Mouse (Mus musculus) forebrain, embryonic 13.5 days (tissue): ENCODE measurements around the gene Smyd1. TPM values are rescaled to one million over a fixed set of nuclear protein-coding genes. Genes with fewer than 3 reads are reported as not detected.

Experiments
- ATAC-seq: fragments of 200-750 bp; cut with Nextera tagmentation; 2 replicates; pipeline ENCODE4 v1.8.0; 2017
- H3K27ac ChIP-seq: fragments of 300-500 bp; sonication (generic); 2 replicates; pipeline ENCODE4 v1.5.1; 2015; ENCODE audit warnings: inconsistent platforms, mild to moderate bottlenecking, moderate library complexity
- H3K27me3 ChIP-seq: fragments of 300-500 bp; sonication (generic); 2 replicates; pipeline ENCODE4 v1.6.1; 2015; ENCODE audit warnings: mild to moderate bottlenecking, inconsistent platforms
- H3K36me3 ChIP-seq: fragments of 300-500 bp; sonication (generic); 2 replicates; pipeline ENCODE4 v1.6.1; 2015; ENCODE audit warnings: mild to moderate bottlenecking, inconsistent platforms; ENCODE audit not compliant: poor library complexity, severe bottlenecking
- H3K4me1 ChIP-seq: fragments of 300-500 bp; sonication (generic); 2 replicates; pipeline ENCODE4 v1.6.1; 2015; ENCODE audit warnings: inconsistent platforms
- H3K4me2 ChIP-seq: fragments of 300-500 bp; sonication (generic); 2 replicates; pipeline ENCODE4 v1.6.1; 2015; ENCODE audit warnings: inconsistent platforms, mild to moderate bottlenecking, moderate library complexity
- H3K4me3 ChIP-seq: fragments of 300-500 bp; sonication (generic); 2 replicates; pipeline ENCODE4 v1.5.1; 2015; ENCODE audit warnings: mild to moderate bottlenecking, inconsistent platforms
- H3K9ac ChIP-seq: fragments of 300-500 bp; sonication (generic); 2 replicates; pipeline ENCODE4 v1.6.1; 2015; ENCODE audit warnings: mild to moderate bottlenecking, inconsistent platforms
- H3K9me3 ChIP-seq: fragments of 300-500 bp; sonication (generic); replicated peaks from 2 replicates; pipeline ENCODE4 v1.6.1; 2016; ENCODE audit warnings: inconsistent platforms
- WGBS: fragments of 180-500 bp; shearing (Covaris S2); methylation state at CpG from one replicate; pipeline ENCODE4 v1.1.7; 2015; 5-methylcytosine and 5-hydroxymethylcytosine counted together
- polyA plus RNA-seq: library from polyadenylated mRNA; unstranded; fragments of >200 nt; fragmentation: Nextera tagmentation; extraction: Ambion mirVana; gene quantifications from 2 replicates; pipeline ENCODE4 v1.2.1, GENCODE M21; 2015

Gene Smyd1
- polyA plus RNA-seq, 1 experiment from 2014 or later, result 0.05 TPM

- 92% methylated on average over 3 of the region's 3 CpGs for WGBS
- no peak for ATAC-seq
- Histone ChIP-seq H3K27ac (no peak overlapping the region), H3K4me3 (no peak overlapping the region), H3K27me3 (no peaks in the 10 kb centered on the region), H3K9ac (no peak overlapping the region), H3K9me3 (no peaks in the 10 kb centered on the region), H3K4me2 (no peak overlapping the region), H3K4me1 (peaks cover 10% of the 10 kb centered on the region), H3K36me3 (no peaks in the 10 kb centered on the region)
Observed at GRCm38 (mm10) chr6:71224184-71224943, 97.7 kb downstream of the Smyd1 start.

- no peak overlapping the region for H3K4me2 ChIP-seq
- H3K27ac ChIP-seq, result no peak overlapping the region
- no peaks in the 10 kb centered on the region for H3K27me3 ChIP-seq
- H3K4me3 ChIP-seq, result no peak overlapping the region
- H3K9me3 ChIP-seq, result no peaks in the 10 kb centered on the region
- no peaks in the 10 kb centered on the region for H3K4me1 ChIP-seq
- WGBS, result 85% methylated on average over 4 of the region's 4 CpGs
- H3K9ac ChIP-seq, result no peak overlapping the region
- H3K36me3 ChIP-seq, result no peaks in the 10 kb centered on the region
- ATAC-seq, result no peak
Observed at GRCm38 (mm10) chr6:71221501-71221900, 100.5 kb downstream of the Smyd1 start.

DNA sequence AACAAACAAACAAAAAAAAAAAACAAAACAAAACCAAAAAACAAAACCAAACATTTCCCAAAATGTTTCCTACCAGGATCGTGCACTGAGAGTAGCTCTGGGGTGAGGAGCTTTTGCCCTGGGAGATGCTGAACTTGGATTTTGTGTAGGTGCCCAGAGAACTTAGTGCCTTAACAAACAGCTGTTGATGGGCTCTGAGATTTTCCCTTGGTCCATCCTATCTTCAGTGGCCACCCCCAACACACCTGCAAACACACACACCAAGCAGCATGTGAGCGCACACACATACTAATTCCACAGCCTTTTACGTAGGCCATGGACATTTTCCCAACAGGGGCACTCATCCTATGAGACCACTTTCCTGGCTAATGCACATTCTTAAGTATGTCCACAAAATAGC, 109.6 kb downstream of the Smyd1 start:
- 99% methylated on average over 3 of the region's 3 CpGs for WGBS
- no peak overlapping the region for H3K4me2 ChIP-seq
- no peaks in the 10 kb centered on the region for H3K9me3 ChIP-seq
- H3K27me3 ChIP-seq, result no peaks in the 10 kb centered on the region
- ATAC-seq, result no peak
- no peak overlapping the region for H3K9ac ChIP-seq
- no peak overlapping the region for H3K4me3 ChIP-seq
- H3K4me1 ChIP-seq, result no peaks in the 10 kb centered on the region
- H3K27ac ChIP-seq, result no peak overlapping the region
- no peaks in the 10 kb centered on the region for H3K36me3 ChIP-seq

DNA sequence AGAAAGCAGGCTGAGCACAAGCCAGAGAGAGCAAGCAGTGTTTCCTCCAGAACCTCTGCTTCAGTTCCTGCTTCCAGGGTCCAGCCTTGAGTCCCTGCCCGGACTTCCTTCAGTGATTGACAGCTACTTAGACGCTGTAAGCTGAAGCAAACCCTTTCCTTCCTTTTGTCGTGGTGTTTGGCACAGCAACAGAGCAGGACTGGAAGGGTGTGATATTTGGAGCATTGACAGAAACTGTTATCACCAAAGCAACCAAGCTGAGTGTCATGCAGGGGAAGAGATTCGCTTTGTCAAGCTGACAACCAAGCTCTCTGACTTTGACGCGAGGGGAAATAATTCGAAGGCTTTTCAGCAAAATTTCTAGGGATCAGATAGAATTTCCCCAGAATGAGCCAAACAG, 110.1 kb downstream of the Smyd1 start:
- no peak overlapping the region for H3K4me3 ChIP-seq
- 65% methylated on average over 7 of the region's 7 CpGs for WGBS
- no peaks in the 10 kb centered on the region for H3K27me3 ChIP-seq
- H3K9me3 ChIP-seq, result no peaks in the 10 kb centered on the region
- H3K4me2 ChIP-seq, result no peak overlapping the region
- no peak overlapping the region for H3K9ac ChIP-seq
- no peaks in the 10 kb centered on the region for H3K4me1 ChIP-seq
- H3K36me3 ChIP-seq, result no peaks in the 10 kb centered on the region
- ATAC-seq, result no peak
- no peak overlapping the region for H3K27ac ChIP-seq

DNA sequence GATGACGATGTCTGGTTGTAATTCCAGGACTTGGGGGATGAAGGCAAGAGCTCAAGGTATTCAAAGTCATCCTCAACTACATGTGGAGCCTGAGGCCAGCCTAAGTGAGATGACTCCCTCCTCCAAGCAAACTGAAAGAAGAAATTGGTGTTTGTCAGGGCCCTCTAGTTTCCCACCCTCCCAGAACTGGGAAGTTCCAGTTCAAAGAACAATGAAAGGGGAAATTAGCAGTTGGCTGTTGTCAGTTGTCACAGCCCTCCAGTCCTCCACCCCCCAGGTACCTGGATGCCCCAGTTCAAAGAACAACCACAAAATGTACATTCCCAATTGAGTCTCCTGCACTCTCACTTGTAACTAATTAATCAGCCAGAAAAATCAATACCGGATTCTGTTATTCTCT, 113.3 kb downstream of the Smyd1 start:
- Histone ChIP-seq H3K36me3 (no peaks in the 10 kb centered on the region), H3K4me2 (no peak overlapping the region), H3K4me3 (no peak overlapping the region), H3K9ac (no peak overlapping the region), H3K27ac (no peak overlapping the region), H3K27me3 (no peaks in the 10 kb centered on the region), H3K9me3 (no peaks in the 10 kb centered on the region), H3K4me1 (no peaks in the 10 kb centered on the region)
- WGBS, result 82% methylated on average over 2 of the region's 2 CpGs
- no peak for ATAC-seq

- Histone ChIP-seq H3K4me1 (no peaks in the 10 kb centered on the region), H3K9ac (no peak overlapping the region), H3K36me3 (no peaks in the 10 kb centered on the region), H3K4me2 (no peak overlapping the region), H3K27me3 (no peaks in the 10 kb centered on the region), H3K9me3 (no peaks in the 10 kb centered on the region), H3K27ac (no peak overlapping the region), H3K4me3 (no peak overlapping the region)
- 96% methylated on average over 8 of the region's 8 CpGs for WGBS
- no peak for ATAC-seq
Observed at GRCm38 (mm10) chr6:71204166-71204565, 117.9 kb downstream of the Smyd1 start.

DNA sequence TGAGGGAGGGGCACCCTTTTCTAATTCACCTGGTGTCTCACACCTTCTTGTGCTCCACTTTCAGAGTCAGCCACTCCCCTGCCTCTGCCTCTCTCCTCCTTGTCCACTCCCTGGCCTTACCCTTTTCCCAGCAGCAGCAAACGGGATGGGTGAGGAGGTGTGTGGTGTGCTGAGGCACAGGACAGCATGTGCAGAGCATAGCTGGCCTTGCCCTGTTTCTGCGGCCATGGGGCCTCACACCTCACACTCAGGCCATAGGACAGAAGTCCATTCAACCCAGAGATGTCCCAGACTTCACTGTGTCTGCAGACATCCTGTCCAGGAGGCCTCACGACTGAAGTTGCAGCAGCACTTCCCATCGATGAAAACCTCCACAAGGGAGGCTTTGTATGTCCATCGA, 118.4 kb downstream of the Smyd1 start:
- H3K4me3 ChIP-seq, result no peak overlapping the region
- ATAC-seq, result no peak
- no peaks in the 10 kb centered on the region for H3K4me1 ChIP-seq
- no peak overlapping the region for H3K9ac ChIP-seq
- H3K27ac ChIP-seq, result no peak overlapping the region
- H3K36me3 ChIP-seq, result no peaks in the 10 kb centered on the region
- H3K9me3 ChIP-seq, result no peaks in the 10 kb centered on the region
- 87% methylated on average over 5 of the region's 5 CpGs for WGBS
- no peaks in the 10 kb centered on the region for H3K27me3 ChIP-seq
- H3K4me2 ChIP-seq, result no peak overlapping the region

DNA sequence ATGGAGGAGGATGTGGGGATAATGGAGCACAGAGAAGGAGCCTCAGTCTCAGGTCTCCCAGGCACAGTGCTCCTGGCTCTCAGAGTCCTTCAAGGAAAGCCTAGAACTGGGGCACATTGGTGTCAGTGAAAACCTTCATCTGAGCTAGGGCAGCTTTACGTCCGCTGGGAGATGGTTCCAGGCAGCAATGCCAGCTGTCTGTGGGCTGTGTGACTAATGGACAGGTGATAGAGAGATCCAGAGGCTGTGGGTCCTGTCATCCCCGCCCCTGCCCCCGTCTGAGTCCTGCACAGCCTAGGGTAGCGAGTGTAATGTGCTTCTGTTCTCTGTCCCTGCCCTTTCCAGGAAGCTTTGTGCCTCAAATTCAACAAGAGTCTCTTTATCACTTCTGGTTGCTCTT, 120.1 kb downstream of the Smyd1 start:
- Histone ChIP-seq H3K36me3 (no peaks in the 10 kb centered on the region), H3K27me3 (no peaks in the 10 kb centered on the region)
- WGBS, result 65% methylated on average over 5 of the region's 5 CpGs

DNA sequence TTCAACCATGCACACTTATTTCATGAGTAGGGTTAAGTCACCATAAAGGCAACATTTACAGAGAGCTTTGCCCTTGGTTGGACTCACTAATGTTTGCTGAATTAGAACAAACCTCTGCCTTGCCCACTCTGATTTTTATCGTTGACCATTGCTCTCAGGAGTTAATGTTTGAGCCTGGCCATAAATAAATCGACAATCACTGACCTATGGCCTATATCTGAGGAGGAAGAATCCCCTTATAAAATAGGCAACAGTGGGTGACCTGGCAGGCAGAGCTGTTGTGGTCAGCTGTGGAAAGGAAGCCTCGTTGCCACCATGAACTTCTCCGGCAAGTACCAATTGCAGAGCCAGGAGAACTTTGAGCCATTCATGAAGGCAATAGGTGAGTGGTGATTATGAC, 122.4 kb downstream of the Smyd1 start, which contains the start of gene Fabp1:
Gene Fabp1 (plus strand): TSS at position 216 of the 400 bp plus-strand sequence.
- H3K27ac ChIP-seq, result no peak within 1 kb of the TSS
- no peaks in the 10 kb centered on the region for H3K27me3 ChIP-seq
- no peak within 1 kb of the TSS for H3K4me2 ChIP-seq
- no peak within 1 kb of the TSS for H3K4me3 ChIP-seq
- 90% methylated on average over 4 of the region's 4 CpGs for WGBS
- H3K36me3 ChIP-seq, result no peaks in the 10 kb centered on the region
- H3K9me3 ChIP-seq, result no peaks in the 10 kb centered on the region
- H3K9ac ChIP-seq, result no peak within 1 kb of the TSS
- H3K4me1 ChIP-seq, result no peaks in the 10 kb centered on the region
- no peak for ATAC-seq

More for the DNA sequence above, 120.1 kb downstream of the Smyd1 start:
- no peak for ATAC-seq
- Histone ChIP-seq H3K4me2 (no peak overlapping the region), H3K4me1 (no peaks in the 10 kb centered on the region), H3K4me3 (no peak overlapping the region), H3K27ac (no peak overlapping the region), H3K9ac (no peak overlapping the region), H3K9me3 (no peaks in the 10 kb centered on the region)

GRCm38 (mm10) chr6:71197636-71198535, 124.1 kb downstream of the Smyd1 start:
- Histone ChIP-seq H3K27me3 (no peaks in the 10 kb centered on the region), H3K4me2 (no peak overlapping the region), H3K9ac (no peak overlapping the region), H3K36me3 (no peaks in the 10 kb centered on the region), H3K4me3 (no peak overlapping the region), H3K27ac (no peak overlapping the region), H3K9me3 (no peaks in the 10 kb centered on the region), H3K4me1 (no peaks in the 10 kb centered on the region)
- ATAC-seq, result no peak
- 89% methylated on average over 13 of the region's 13 CpGs for WGBS

DNA sequence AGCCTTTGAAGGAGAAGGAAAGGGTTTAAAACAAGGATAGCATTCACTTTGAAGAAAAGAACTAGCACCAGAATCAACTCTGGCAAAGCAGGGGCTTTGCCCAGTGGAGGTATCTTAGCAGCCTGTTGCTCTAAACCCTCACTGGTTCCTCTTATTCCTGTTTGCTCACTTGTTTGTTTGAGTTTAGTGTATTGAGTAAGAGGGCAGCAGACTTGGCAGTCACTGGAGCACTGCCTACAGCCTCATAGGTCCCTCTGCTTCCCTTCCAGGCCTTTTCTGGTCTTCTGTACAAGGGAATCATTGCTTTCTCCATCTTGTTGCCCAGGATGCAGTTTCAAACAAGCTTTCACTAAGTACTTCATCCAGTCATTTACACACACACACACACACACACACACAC, 125.9 kb downstream of the Smyd1 start:
- ATAC-seq, result no peak

DNA sequence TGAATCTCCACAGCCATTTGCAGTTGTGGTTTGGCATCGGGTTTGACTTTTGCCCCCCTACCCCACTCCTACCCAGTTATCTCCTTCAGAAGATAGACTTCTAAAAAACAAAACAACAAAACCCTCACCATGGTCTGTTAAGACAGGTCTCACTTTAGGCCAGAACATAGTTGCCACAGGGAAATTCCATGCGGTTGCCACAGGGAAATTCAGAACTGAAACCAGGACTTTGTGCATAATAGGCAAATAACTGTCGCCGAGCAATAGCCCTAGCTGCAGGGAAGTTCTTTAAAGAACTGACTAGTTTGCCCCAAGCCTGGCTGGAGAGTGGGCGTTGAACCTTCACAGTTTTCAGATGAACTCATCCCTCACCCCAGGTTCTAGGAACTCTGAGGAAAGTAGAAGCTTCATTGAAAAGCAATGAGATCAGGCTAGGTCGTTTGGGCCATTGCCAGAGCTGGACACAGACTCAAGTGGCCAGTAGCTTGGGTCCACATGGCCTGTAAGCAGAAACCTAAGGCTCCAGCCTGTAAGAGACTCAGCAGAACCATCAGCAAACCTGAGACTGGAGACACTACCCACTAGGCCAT, 128.8 kb downstream of the Smyd1 start:
- no peak overlapping the region for H3K4me3 ChIP-seq
- 83% methylated on average over 6 of the region's 6 CpGs for WGBS
- no peaks in the 10 kb centered on the region for H3K9me3 ChIP-seq
- H3K27ac ChIP-seq, result no peak overlapping the region
- no peaks in the 10 kb centered on the region for H3K4me1 ChIP-seq
- H3K27me3 ChIP-seq, result no peaks in the 10 kb centered on the region
- H3K4me2 ChIP-seq, result no peak overlapping the region
- ATAC-seq, result no peak
- no peak overlapping the region for H3K9ac ChIP-seq
- H3K36me3 ChIP-seq, result no peaks in the 10 kb centered on the region

More for the DNA sequence above, 125.9 kb downstream of the Smyd1 start:
- Histone ChIP-seq H3K9me3 (no peaks in the 10 kb centered on the region), H3K4me2 (no peak overlapping the region), H3K4me1 (no peaks in the 10 kb centered on the region), H3K27ac (no peak overlapping the region), H3K9ac (no peak overlapping the region), H3K27me3 (no peaks in the 10 kb centered on the region), H3K36me3 (no peaks in the 10 kb centered on the region), H3K4me3 (no peak overlapping the region)
